Mouse (Mus musculus) adrenal gland, postnatal 4 days (tissue): ENCODE measurements around the gene Upf2. TPM values are rescaled to one million over a fixed set of nuclear protein-coding genes. Genes with fewer than 3 reads are reported as not detected.
"Not testable (repeated sequence)": the region's sequence is repeated elsewhere in the genome, so short reads cannot be mapped to it uniquely, and the experiment has no call there.

Experiments
- DNase-seq, 2 experiments: peaks; one replicate each; pipeline ENCODE4 v3.0.0; 2021 to 2022; ENCODE audit warnings: low spot score in 2 of 2, mixed read lengths in 2 of 2
- total RNA-seq, 2 experiments: library from RNA; stranded (reverse); gene quantifications; 2 replicates each; pipeline ENCODE4 v1.2.3; 2021

Gene Upf2
- total RNA-seq, 2 experiments from 2014 or later, result 26.4 to 26.5 TPM

DNA sequence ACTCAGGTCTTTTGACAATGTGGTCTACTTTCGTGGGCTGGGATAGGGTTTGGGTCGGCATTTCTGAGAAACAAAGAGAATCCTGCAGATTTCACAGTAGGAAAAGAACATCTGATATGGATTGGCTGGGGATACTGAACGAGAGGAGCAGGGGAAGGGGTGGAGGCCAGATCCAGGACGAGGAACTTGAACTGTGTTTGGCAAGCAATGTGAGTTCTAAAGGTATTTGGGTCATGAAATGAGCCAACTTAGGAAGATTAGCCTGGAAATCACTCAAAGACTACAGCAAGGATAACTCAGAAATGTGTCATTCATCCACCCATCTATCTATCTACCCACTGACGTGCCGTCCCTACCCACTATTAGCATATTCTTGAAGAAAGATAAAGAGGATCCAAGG is 116.1 kb downstream of the Upf2 start:
- no peak for DNase-seq

- DNase-seq, result no peak
These were observed 119.7 kb downstream of the Upf2 start for GRCm38 (mm10) chr2:6070925-6071324.

- peak in 1 of 2 experiments; percentile 27 for DNase-seq
These were observed 120.5 kb downstream of the Upf2 start for GRCm38 (mm10) chr2:6071598-6072440.

DNA sequence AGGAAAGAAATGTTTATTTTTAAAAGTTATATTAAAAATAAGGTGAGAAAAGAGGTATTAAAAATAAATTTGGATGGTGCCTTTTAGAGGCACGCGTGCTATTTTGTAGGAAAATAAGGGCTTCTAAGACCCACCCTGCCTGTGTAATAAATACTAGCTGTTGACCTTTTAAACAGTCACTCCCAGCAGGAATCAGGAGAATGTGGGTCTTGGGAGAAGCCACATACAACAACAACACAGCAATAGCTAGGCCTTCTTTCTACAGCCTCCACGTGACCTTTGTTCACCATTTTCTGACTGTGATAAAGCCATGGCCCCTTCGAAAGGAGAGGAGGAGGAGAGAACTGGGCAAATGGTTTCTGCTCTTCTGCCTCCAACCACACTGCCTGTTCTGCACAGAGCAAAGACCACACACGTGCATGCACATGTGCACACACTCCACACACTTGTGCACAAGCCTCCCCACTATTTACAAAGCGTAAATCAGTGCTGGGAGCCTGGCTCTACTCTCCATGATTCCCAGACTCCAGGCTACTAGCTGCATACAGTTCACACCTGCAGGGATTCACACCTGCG is 121.5 kb downstream of the Upf2 start:
- DNase-seq, result no peak

DNA sequence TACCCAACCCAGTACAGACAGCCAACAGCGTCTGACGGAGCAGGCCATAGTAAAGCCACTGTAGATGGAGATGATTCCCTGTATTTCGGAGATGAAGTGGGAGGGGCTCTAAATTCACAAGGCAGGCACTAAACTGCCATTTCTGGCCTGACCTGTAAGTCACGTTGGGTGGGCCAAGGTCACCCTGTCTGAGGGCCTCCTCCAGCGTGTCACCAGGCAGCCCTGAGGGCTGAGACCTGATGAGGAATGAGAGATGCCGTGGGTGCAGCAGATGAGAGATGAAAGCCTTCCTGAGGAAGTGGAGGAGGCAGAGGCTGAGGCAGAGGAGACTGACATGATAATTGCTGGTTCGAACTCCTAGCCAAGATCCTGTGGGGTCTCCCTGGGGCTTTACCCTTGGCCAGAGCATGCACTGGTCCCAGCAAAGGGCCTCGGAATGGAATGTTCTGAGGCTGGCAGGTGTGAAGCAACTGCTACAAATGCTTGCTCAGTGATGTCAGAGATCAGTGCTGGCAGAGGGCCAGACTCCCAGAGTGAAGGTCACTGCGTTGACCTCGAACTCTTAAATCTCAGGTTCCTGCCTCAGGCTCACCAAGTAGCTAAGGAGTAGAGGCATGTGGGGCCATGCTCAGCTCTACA is 123.7 kb downstream of the Upf2 start:
- peak; percentile 45 to 54 for DNase-seq

DNA sequence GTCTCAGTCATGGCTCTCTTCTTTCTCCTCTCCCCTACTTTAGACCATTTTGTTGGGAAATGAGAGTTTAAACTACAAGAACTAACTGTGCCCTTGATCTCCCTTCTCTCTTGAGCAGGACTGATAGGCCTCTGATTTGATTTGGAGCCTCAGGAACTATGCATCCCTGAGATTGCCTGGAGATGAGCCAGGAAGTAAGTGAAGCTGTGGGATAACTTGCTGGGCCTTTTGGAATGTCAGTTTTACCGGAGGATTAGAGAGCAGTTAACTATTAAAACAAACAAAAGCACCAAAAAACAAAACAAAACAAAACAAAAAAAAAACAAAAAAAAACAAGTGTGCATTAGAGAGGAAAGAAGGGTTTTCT is 124.2 kb downstream of the Upf2 start:
- no peak for DNase-seq

DNA sequence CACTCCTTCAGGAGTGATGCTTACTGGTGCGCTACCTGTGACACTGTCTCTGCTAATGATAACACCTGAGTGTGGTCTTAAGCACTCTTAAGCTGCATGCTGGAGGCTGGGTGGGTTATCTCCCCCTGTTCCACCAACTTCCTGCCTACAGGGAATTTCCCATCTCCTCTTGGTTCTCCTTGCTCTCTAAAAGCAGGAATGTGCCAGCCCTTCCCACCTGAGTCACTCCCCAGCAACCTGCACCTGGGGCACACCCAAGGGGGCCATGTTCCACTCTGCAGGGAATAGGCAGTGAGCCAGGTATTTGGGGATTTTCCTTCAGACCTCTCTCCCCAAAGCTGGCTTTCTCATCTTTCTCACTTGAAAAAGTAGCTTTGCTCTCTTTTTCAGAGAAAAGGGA is 128.8 kb downstream of the Upf2 start:
- no peak for DNase-seq

GRCm38 (mm10) chr2:6081108-6081507 is 129.8 kb downstream of the Upf2 start:
- DNase-seq, result no peak

DNA sequence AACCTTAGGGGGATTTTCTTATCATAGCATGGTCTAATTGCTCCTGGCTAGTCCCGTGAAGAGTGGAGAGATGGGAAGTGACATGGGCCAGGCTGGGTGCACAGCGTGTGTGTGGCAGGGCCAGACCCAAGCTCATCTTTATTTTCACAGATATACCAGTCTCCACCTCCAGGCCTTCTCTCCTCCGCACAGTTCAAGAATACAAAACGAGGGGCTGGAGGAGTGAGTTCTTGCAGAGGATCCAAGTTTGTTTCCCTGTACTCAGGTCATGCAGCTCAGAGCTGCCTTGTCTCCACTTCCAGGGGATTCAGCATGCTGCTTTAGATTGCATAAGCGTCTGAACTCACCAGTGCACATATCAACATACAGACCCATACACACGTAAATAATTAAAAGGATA is 131.3 kb downstream of the Upf2 start:
- no peak for DNase-seq

DNA sequence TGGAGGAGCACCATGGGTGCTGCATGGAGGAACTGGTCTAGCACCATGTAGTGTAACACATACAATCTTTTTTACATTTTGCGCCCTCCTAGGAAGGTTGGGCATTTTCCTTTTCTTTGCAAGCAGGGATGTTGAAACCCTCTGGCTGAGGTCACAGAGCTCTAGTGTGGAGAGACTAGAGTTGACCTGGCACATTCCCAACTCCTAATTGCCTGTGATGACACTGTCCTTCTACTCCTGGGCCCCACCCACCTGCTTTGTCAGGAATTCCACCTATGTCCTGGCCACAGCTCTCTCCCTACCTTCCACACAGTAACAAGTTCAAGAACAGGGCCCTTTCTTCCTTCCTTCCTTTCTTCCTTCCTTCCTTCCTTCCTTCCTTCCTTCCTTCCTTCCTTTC is 132.4 kb downstream of the Upf2 start:
- no peak for DNase-seq

DNA sequence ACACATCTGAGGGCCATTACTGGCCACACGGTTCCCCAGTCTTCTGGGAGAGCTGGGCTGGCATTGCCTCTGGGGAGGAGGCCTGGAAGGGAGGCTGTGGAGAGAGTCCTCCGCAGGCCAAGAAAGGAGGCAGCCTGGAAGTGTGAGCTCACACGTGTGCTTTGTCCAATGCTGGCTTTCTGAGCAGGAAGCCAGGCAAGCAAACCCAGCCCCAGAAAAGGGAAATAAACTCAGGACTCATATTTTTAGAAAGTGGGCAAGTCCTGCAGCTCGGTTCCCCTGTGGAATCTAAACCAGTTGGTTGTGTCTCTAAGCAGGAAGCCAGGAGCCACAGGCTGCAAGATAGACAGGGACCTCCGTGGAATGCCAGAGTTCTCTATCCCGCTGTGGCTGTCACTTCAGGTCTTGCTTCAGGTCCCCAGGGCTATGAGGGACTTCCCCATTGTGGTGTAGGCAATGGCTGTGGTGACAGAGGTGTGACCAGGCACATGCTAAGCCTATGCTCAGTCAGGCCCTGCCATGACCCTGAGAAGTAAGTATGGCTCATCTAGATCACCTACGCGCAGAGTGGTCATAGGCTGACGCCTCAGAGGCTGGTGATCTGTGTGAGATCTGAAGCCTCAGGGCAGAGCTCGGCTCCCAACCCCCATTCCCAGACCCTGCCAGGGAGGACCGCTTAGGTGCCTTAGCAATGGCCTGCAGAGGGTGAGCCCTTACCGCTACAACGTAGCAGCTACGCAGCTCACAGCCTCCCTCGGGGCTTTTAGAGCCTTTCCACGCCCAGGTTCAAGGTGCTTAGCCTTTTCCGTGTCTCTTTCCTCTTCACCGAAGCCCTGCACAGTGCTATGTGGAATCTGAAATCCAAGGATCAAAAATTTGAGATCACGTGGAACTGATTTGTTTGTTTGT is 134.6 kb downstream of the Upf2 start:
- DNase-seq, result no peak

DNA sequence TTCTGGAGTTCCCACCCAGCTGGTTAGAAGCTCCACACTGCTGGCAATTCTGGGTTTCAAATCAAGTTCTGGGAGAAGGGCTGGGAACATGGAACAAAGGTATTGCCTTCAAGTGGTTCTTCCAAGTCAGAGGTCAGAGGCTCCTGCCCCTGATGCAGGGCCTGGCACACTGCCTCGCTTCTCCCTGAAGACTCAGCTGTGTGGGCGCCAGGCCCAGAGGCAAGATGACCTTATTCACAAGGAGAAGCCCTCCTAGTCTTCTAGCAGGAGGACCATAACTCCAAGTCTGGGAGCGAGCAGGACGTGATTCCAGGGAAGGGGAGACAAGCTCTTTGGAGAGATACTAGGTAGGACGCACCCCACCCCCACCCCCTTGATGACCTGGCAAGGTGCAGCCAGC is 135.9 kb downstream of the Upf2 start:
- no peak for DNase-seq

GRCm38 (mm10) chr2:6089941-6090340 is 138.7 kb downstream of the Upf2 start:
- not testable (repeated sequence) for DNase-seq

DNA sequence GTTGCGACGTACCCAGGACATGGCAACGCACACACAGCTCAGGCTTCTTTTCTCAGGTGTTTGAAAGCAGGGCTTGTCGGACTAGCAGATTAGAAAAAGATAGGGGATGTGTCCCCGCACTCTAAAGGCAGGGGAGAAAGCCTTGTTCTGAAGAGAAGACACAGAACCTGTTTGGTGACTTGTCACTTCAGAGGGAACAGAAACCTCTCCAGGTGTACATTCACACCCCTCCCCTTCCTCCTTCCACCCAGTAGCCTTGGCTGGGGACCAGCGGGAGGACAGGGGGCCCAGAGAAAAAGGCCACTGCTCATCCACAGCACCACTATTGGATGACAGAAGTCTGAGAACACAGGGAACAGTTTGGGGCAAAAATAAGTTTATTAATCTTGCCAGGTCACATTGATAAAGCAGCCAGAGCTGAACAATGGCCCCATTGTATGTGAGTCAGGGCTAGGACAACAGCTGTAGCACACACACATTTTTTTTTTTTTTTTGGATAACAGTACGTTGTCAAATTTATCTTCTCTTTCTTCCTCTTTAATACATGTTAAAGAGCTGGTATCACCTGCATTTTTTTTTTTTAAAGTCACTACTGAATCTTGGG is 145.9 kb downstream of the Upf2 start:
- no peak for DNase-seq

DNA sequence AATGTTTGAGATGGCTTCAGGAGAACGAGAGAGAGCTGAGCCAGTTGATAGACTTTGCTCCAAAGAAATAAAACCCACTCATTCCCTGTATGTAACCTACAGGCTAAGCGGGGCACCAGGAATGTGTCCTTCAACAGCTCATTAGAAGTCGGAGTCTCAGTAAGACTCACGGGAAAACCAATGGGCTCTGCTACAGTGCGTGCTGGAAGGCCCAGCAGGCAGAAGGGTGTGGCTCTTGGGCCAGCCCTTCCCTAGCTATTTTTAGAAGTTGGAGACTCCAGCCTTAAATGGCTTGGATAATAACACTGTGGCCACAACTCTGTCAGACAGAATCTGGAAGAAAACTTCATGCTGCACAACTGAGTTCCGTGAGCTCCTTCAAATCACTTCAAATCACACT is 147.7 kb downstream of the Upf2 start:
- no peak for DNase-seq

GRCm38 (mm10) chr2:6099443-6099842 is 148.2 kb downstream of the Upf2 start:
- no peak for DNase-seq

- DNase-seq, result no peak
These were observed 148.9 kb downstream of the Upf2 start for GRCm38 (mm10) chr2:6100027-6100749.

- DNase-seq, result no peak
These were observed 149.5 kb downstream of the Upf2 start for GRCm38 (mm10) chr2:6100755-6101154.

DNA sequence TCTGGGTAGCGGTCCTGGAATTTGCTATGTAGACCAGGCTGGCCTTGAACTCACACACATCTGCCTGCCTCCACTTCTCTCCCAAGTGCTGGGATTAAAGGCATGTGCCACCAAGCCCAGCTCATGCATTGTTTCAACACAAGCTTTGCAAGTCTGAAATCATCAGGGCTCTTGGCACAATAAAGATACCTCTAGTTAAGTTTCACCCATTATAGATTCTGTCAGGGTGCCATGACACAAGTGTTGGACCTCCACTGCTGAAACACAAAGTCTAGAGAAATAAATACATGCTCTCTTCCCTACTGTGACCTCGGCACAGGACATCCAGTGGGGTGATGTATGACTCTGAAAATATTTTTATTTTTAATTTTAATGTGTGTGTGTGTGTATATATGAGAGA is 154.2 kb downstream of the Upf2 start:
- DNase-seq, result no peak
